Mouse (Mus musculus) large intestine, adult 2 months (tissue): ENCODE data around the gene Glyr1. TPM values are rescaled to one million over a fixed set of nuclear protein-coding genes. Genes with fewer than 3 reads are reported as not detected.

Experiments used
- DNase-seq: peaks from one replicate; pipeline ENCODE4 v3.0.0-alpha.2; 2012; ENCODE audit warnings: low read depth, low spot score
- WGBS: fragments of 180-500 bp; shearing (Covaris S2); methylation state at CpG from one replicate; pipeline ENCODE4 v1.1.7; 2018; 5-methylcytosine and 5-hydroxymethylcytosine counted together
- polyA plus RNA-seq: library from polyadenylated mRNA; depleted of rRNA; stranded (reverse); fragments of >200 nt; gene quantifications from 2 replicates; pipeline ENCODE4 v1.2.3, GENCODE M21; 2012; rRNA removed

The Glyr1 gene
- polyA plus RNA-seq, 1 experiment, result 52.5 TPM

DNA sequence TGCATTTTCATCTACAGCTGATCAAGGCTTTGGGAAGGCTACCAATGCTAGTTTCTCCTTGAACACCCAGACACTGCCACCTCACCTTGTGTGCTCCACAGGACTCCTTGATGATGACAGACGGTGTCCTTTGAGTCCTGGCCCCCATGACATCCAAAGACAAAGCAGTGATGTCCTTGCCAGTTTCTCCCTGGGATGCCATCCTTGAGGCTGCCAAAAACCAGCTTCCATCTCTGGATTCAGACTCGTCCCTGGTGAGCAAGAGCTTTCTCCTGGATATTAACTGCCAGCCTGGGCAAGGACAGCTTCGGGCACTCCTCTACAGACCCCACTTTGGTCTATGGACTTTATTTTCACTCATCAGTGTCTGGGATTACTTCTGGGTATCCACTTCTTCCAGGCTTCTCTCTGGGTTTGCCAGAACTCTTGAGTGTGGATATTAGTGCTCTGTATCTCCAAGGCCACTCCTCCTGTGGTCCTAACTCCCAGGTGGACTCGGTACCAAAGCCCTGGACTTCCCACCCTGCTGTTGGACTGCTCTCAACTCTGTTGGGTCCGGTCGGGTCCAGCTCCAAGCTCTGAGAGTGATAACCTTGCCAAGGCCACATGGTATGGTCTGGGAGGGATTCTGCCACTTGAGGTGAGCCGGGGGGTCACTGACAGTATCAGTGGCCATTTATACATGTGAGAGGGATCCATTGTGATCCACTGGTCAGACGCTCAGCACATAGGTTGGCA is 84.1 kb downstream of the Glyr1 start:
- 91% methylated on average over 8 of the region's 8 CpGs for WGBS
- DNase-seq, result no peak

DNA sequence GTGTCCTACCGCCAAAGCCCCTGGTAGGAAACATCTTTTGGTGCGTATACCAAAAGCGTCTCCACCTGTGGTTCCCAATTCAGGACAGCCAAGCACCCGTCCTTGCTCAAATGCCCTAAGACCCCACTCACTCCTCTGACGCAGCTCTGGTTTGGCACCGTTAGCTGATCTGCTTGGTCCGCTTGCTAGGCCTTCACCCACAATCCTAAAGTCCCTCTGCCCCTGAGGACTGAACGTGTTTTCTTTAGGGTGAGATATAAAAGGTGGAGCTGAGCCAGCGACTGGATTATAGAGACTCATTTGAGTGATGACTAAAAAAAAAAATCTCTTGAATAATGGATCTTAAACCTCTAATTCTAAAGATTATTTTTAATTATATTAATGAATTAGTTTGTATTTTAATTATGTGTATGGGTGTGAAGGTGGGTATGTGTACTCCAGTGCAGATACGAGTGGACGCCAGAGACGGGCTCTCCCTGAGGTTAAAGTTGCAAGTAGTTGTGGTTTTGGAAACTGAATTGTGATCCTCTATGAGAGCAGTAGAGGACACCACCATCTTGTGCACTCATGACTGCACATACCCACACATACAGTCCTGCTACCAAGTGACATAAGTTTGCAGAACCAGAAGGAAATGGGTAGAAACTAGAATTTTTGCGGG is 84.8 kb downstream of the Glyr1 start:
- 17% methylated on average over 13 of the region's 13 CpGs for WGBS
- no peak for DNase-seq

Other genes with a start within 250 kb of the Glyr1 start
- not detected in 2 replicates for gene 4930562C15Rik, start 214.4 kb downstream of the Glyr1 start, polyA plus RNA-seq
- gene Ubald1, start 169.5 kb downstream of the Glyr1 start, polyA plus RNA-seq, result 25.5 and 26.1 TPM in 2 replicates
- gene Mgrn1, start 163.6 kb downstream of the Glyr1 start, polyA plus RNA-seq, result 102 and 116 TPM in 2 replicates
- gene Nudt16l1, start 111.1 kb downstream of the Glyr1 start, polyA plus RNA-seq, result 55.7 and 56.2 TPM in 2 replicates
- 25.2 and 44.5 TPM in 2 replicates for gene Anks3, start 85.7 kb downstream of the Glyr1 start, polyA plus RNA-seq
- gene Sept12, start 52.0 kb downstream of the Glyr1 start, polyA plus RNA-seq, result 0.11 and 0.44 TPM in 2 replicates
- 436 and 466 TPM in 2 replicates for gene Smim22, start 42.6 kb downstream of the Glyr1 start, polyA plus RNA-seq
- 46.1 and 51.6 TPM in 2 replicates for gene Rogdi, start 36.3 kb downstream of the Glyr1 start, polyA plus RNA-seq
- 22.4 and 31.1 TPM in 2 replicates for gene Ubn1, start 194 bp upstream of the Glyr1 start, polyA plus RNA-seq
- gene Ppl, start 82.6 kb upstream of the Glyr1 start, polyA plus RNA-seq, result 0.81 and 0.86 TPM in 2 replicates
- 0.01 TPM in 1 of 2 replicates, not detected in the other for gene Sec14l5, start 97.2 kb upstream of the Glyr1 start, polyA plus RNA-seq
- 31.4 and 36.4 TPM in 2 replicates for gene Nagpa, start 154.1 kb upstream of the Glyr1 start, polyA plus RNA-seq
- gene AU021092, start 172.4 kb upstream of the Glyr1 start, polyA plus RNA-seq, result 4.1 and 5.0 TPM in 2 replicates
- gene Alg1, start 183.8 kb upstream of the Glyr1 start, polyA plus RNA-seq, result 32.6 and 35.1 TPM in 2 replicates
- gene Eef2kmt, start 206.1 kb upstream of the Glyr1 start, polyA plus RNA-seq, result 41.1 and 43.2 TPM in 2 replicates